Mouse (Mus musculus): ENCODE results near the gene Gm33815.
"Not testable (repeated sequence)": the region's sequence is repeated elsewhere in the genome, so short reads cannot be mapped to it uniquely, and the experiment has no call there.

Gene Gm33815

DNA sequence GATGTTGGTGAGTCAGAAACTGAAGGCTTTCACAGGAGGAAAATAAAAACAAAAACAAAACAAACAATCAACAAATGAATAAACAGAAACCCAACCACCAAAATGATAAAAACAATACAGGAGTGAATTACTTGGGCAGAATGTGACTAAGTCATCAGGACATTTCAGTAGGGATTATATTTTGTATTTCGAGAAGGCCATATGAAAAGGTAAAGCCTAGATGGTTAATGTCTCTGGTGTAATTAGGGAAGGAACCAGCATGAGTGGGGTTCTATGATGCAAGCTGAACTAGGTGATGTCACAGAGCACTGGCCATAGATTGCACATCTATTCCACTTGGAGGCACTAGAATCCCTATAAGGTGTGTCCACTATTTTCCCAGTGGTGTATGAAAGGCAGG is at the start of gene Gm33815:
TSS of gene Gm33815 (plus strand) at position 301 of the 400 bp plus-strand sequence.
- DNase-seq (ENCODE audit: low spot score): not testable (repeated sequence)

All from testis, postnatal 14 days (tissue).